Mouse (Mus musculus): ENCODE measurements around the gene Tmem30b. TPM values are rescaled to one million over a fixed set of nuclear protein-coding genes. Genes with fewer than 3 reads are reported as not detected.

The Tmem30b gene
- polyA plus RNA-seq, 1 experiment from 2014 or later: 31.9 TPM

DNA sequence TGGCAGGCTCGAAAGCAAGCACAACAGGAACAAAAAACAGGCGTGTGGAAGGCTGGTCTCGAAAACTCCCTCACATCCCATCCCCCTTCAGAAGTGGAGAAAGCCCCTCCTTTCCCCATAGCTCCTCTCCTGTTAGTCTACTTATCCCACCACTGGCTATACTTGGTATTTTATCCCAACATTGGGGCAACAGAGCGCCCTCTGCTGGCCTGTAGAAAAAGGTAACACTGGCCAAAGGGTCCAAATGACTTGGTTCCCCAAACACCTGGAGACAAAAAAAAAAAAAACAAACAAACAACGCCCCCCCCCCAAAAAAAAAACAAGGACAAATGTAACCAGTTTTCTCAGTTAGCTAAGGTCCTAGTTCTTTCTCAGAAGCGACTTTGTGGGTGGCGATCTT lies 13.9 kb upstream of the Tmem30b start:
- Histone ChIP-seq H3K27me3 (ENCODE audit: insufficient read depth, low read length) (no peaks in the 10 kb centered on the region), H3K27ac (no peak overlapping the region), H3K4me1 (replicated peaks; ENCODE audit: insufficient read depth, low read length) (no peaks in the 10 kb centered on the region), H3K4me3 (replicated peaks; ENCODE audit: low read depth, low read length) (no peak overlapping the region), H3K36me3 (ENCODE audit: insufficient read depth, low read length) (no peaks in the 10 kb centered on the region), H3K9ac (ENCODE audit: low read depth, low read length) (no peak overlapping the region), H3K9me3 (replicated peaks; ENCODE audit: low read length) (no peaks in the 10 kb centered on the region), H3K4me2 (ENCODE audit: low read length) (no peak overlapping the region)
- DNase-seq (ENCODE audit: low spot score): no peak
- 49% methylated on average over 7 of the region's 7 CpGs for WGBS
- ATAC-seq (replicated peaks; ENCODE audit: low FRiP score, low read depth): no peak
- TF ChIP-seq CTCF (IDR thresholded peaks at IDR 0.05; ENCODE audit: low read depth): peak; percentile 57

DNA sequence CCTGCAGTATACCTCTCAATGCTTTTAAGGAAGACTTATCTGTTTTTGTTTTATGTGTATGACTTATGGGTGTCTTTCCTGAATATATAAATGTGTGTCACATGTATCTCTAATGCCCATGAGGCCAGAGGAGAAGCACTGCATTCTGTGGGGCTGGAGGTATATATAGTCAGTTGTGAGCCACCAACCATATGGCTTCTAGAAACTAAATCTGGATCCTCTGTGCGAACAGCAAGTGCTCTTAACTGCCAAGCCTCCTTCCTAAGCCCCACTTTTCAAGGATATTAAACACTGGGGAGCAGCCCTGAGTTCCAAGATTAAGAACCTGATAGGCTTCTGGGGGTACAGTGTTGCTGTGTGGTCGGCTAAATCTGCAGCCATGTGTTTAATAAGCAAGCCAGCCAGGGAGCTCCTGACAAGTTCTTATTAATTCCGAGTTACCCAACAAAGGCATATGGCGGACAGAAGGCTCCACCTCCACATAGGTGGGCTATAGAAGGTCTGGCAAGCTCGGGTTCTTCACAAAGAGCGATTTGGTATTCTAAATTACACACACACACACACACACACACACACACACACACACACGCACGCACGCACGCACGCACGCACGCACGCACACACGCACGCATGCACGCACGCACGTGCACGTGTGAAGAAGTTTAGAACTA lies 12.5 kb upstream of the Tmem30b start:
- H3K4me3 ChIP-seq (replicated peaks; ENCODE audit: low read depth, low read length): no peak overlapping the region
- no peak for ATAC-seq (replicated peaks; ENCODE audit: low FRiP score, low read depth)
- no peaks in the 10 kb centered on the region for H3K9me3 ChIP-seq (replicated peaks; ENCODE audit: low read length)
- 85% methylated on average over 20 of the region's 20 CpGs for WGBS
- no peak overlapping the region for H3K4me2 ChIP-seq (ENCODE audit: low read length)
- H3K27me3 ChIP-seq (ENCODE audit: insufficient read depth, low read length): no peaks in the 10 kb centered on the region
- no peak for TF ChIP-seq CTCF (IDR thresholded peaks at IDR 0.05; ENCODE audit: low read depth)
- no peak overlapping the region for H3K9ac ChIP-seq (ENCODE audit: low read depth, low read length)
- H3K27ac ChIP-seq: no peak overlapping the region
- no peaks in the 10 kb centered on the region for H3K36me3 ChIP-seq (ENCODE audit: insufficient read depth, low read length)
- no peaks in the 10 kb centered on the region for H3K4me1 ChIP-seq (replicated peaks; ENCODE audit: insufficient read depth, low read length)
- DNase-seq (ENCODE audit: low spot score): no peak

DNA sequence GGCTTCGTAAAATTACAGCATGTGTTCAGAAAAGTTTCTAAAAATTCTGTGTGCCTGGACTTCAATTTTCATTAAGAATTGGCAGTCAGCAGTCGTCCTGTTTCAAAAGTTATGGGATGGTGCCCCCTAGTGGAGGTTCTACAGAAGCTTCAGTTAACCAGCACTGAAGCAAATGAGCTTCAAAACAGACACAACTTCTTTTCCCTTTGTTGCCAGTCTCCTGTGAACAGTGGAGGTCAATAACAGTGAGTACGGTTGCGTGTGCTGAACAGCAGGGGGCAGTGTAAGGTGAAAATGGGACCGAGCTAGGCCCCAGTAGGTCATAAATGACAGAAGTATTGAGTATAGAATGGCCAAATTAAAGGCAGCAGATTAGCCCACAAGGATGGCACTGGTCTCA lies 8.0 kb upstream of the Tmem30b start:
- Histone ChIP-seq H3K27ac (no peak overlapping the region), H3K4me2 (ENCODE audit: low read length) (no peak overlapping the region), H3K4me3 (replicated peaks; ENCODE audit: low read depth, low read length) (no peak overlapping the region), H3K27me3 (ENCODE audit: insufficient read depth, low read length) (peaks cover 12% of the 10 kb centered on the region; the same call in 1 of the 2 replicates), H3K4me1 (replicated peaks; ENCODE audit: insufficient read depth, low read length) (no peaks in the 10 kb centered on the region), H3K36me3 (ENCODE audit: insufficient read depth, low read length) (no peaks in the 10 kb centered on the region), H3K9ac (ENCODE audit: low read depth, low read length) (no peak overlapping the region), H3K9me3 (replicated peaks; ENCODE audit: low read length) (no peaks in the 10 kb centered on the region)
- peak; percentile 81 for TF ChIP-seq CTCF (IDR thresholded peaks at IDR 0.05; ENCODE audit: low read depth)
- ATAC-seq (replicated peaks; ENCODE audit: low FRiP score, low read depth): peak; percentile 49; the same call in 1 of the 2 replicates
- DNase-seq (ENCODE audit: low spot score): peak; percentile 91
- 5% methylated on average over 5 of the region's 5 CpGs for WGBS

DNA sequence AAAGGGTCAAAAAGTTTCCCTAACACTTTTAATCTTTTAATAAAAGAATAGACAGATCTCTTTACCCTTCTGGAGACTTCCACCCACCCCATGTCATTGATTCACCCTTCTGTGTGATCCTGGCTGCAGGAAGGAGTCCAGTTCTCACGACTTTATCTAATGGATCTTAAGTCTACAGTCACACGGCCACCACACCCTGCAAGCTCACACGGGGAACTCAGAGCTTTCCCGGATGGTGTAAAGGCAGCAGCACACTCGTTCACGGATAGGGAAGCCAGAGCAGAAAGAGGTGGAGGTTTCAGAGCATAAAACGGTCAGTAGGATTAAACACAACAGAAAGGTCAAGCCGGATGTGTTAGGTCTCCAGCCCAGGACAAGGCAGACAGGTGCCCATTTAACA lies 2.1 kb upstream of the Tmem30b start:
- Histone ChIP-seq H3K36me3 (ENCODE audit: insufficient read depth, low read length) (no peaks in the 10 kb centered on the region), H3K27ac (no peak overlapping the region), H3K4me1 (replicated peaks; ENCODE audit: insufficient read depth, low read length) (0 out of 2 replicates have a peak, but pooled peaks cover 3% of the 10 kb centered on the region), H3K9me3 (replicated peaks; ENCODE audit: low read length) (no peaks in the 10 kb centered on the region), H3K4me2 (ENCODE audit: low read length) (no peak overlapping the region), H3K4me3 (replicated peaks; ENCODE audit: low read depth, low read length) (no peak overlapping the region), H3K9ac (ENCODE audit: low read depth, low read length) (no peak overlapping the region), H3K27me3 (ENCODE audit: insufficient read depth, low read length) (peaks cover 47% of the 10 kb centered on the region)
- DNase-seq (ENCODE audit: low spot score) (no peak), ATAC-seq (replicated peaks; ENCODE audit: low FRiP score, low read depth) (no peak)
- 55% methylated on average over 8 of the region's 8 CpGs for WGBS
- TF ChIP-seq CTCF (IDR thresholded peaks at IDR 0.05; ENCODE audit: low read depth): no peak

DNA sequence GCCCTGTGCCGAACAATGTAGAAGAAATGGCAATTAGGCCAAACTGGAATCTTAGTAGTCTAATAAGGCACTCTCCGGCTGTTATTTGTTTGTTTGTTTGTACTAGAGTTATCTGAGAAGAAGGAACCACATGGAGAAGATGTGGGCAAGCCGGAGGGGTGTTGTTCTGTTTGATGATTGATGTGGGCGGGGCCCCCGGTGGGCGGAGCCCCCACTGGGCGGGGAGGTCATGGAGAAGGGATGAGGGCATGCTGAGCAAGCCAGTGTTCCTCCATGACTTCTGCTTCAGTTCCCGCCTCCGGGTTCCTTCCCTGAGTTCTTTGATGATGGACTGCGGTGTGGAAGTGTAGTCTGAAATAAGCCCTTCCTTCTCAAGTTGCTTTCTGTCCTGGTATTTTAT lies 1.5 kb upstream of the Tmem30b start:
- 29% methylated on average over 10 of the region's 10 CpGs for WGBS
- Histone ChIP-seq H3K27me3 (ENCODE audit: insufficient read depth, low read length) (peaks cover 46% of the 10 kb centered on the region), H3K4me3 (replicated peaks; ENCODE audit: low read depth, low read length) (no peak overlapping the region), H3K4me1 (replicated peaks; ENCODE audit: insufficient read depth, low read length) (0 out of 2 replicates have a peak, but pooled peaks cover 3% of the 10 kb centered on the region), H3K9ac (ENCODE audit: low read depth, low read length) (no peak overlapping the region), H3K36me3 (ENCODE audit: insufficient read depth, low read length) (no peaks in the 10 kb centered on the region), H3K4me2 (ENCODE audit: low read length) (no peak overlapping the region), H3K9me3 (replicated peaks; ENCODE audit: low read length) (no peaks in the 10 kb centered on the region), H3K27ac (no peak overlapping the region)
- no peak for ATAC-seq (replicated peaks; ENCODE audit: low FRiP score, low read depth)
- no peak for DNase-seq (ENCODE audit: low spot score)
- no peak for TF ChIP-seq CTCF (IDR thresholded peaks at IDR 0.05; ENCODE audit: low read depth)

DNA sequence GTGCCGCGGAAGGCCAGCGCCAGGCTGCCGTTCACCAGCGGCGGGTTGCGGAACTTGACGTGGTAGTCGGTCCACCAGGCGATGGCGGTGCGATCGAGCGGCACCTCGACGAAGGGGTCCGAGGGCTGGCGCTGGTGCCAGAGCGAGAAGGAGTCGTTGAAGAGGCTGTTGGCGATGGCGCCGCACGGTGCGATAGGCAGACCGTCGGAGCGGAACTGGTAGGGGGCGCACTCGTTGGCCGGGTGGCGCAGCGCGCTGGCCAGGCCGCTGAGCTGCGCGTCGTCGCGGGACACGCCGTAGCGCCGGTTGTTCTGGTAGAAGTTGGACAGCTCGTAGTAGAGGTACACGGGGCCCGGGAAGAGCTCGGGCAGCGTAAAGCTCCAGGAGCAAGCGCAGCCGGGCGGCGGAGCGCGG lies 513 bp downstream of the Tmem30b start:
- peak; percentile 34; the same call in 1 of the 2 replicates for TF ChIP-seq CTCF (IDR thresholded peaks at IDR 0.05; ENCODE audit: low read depth)

More for the DNA sequence above, 513 bp downstream of the Tmem30b start:
- Histone ChIP-seq H3K9ac (ENCODE audit: low read depth, low read length) (peak overlapping the region; percentile 49), H3K4me3 (replicated peaks; ENCODE audit: low read depth, low read length) (peak overlapping the region; percentile 42), H3K4me2 (ENCODE audit: low read length) (peak overlapping the region; percentile 70), H3K27me3 (ENCODE audit: insufficient read depth, low read length) (peaks cover 48% of the 10 kb centered on the region), H3K36me3 (ENCODE audit: insufficient read depth, low read length) (no peaks in the 10 kb centered on the region), H3K9me3 (replicated peaks; ENCODE audit: low read length) (no peaks in the 10 kb centered on the region), H3K4me1 (replicated peaks; ENCODE audit: insufficient read depth, low read length) (0 out of 2 replicates have a peak, but pooled peaks cover 3% of the 10 kb centered on the region), H3K27ac (peak overlapping the region; percentile 47; the same call in 1 of the 2 replicates)
- 2% methylated on average over 55 of the region's 55 CpGs for WGBS
- DNase-seq (ENCODE audit: low spot score) (peak; percentile 27), ATAC-seq (replicated peaks; ENCODE audit: low FRiP score, low read depth) (peak; percentile 50)
